Mouse (Mus musculus) intestine, embryonic 14.5 days (tissue): Measurements from ENCODE around the gene Bmp6. TPM values are rescaled to one million over a fixed set of nuclear protein-coding genes. Genes with fewer than 3 reads are reported as not detected.

Experiments
- ATAC-seq: fragments of 200-750 bp; cut with Nextera tagmentation; replicated peaks from 2 replicates; pipeline ENCODE4 v1.8.0; 2017; ENCODE audit warnings: low read depth, moderate number of reproducible peaks, moderate TSS enrichment, moderate library complexity; ENCODE audit not compliant: low FRiP score, low TSS enrichment
- DNase-seq: peaks from one replicate; pipeline ENCODE4 v3.0.0-alpha.2; 2018; ENCODE audit warnings: low spot score
- H3K27ac ChIP-seq: fragments of 300-500 bp; sonication (generic); 2 replicates; pipeline ENCODE4 v1.5.1; 2014; ENCODE audit warnings: low read depth, mild to moderate bottlenecking, control low read depth
- H3K27me3 ChIP-seq: fragments of 300-500 bp; sonication (generic); replicated peaks from 2 replicates; pipeline ENCODE4 v1.6.1; 2014; ENCODE audit warnings: low read length, control low read depth; ENCODE audit not compliant: control insufficient read depth, insufficient read depth
- H3K36me3 ChIP-seq: fragments of 300-500 bp; sonication (generic); 2 replicates; pipeline ENCODE4 v1.6.1; 2014; ENCODE audit warnings: low read length, control low read depth; ENCODE audit not compliant: control insufficient read depth, insufficient read depth
- H3K4me1 ChIP-seq: fragments of 300-500 bp; sonication (generic); replicated peaks from 2 replicates; pipeline ENCODE4 v1.6.1; 2014; ENCODE audit warnings: low read length, control low read depth, mixed read lengths; ENCODE audit not compliant: control insufficient read depth, insufficient read depth
- H3K4me2 ChIP-seq: fragments of 300-500 bp; sonication (generic); 2 replicates; pipeline ENCODE4 v1.6.1; 2014; ENCODE audit warnings: low read length
- H3K4me3 ChIP-seq: fragments of 300-500 bp; sonication (generic); 2 replicates; pipeline ENCODE4 v1.5.1; 2014; ENCODE audit warnings: low read depth, low read length, control low read depth, mixed read lengths
- H3K9ac ChIP-seq: fragments of 300-500 bp; sonication (generic); 2 replicates; pipeline ENCODE4 v1.6.1; 2014; ENCODE audit warnings: mild to moderate bottlenecking, low read length
- H3K9me3 ChIP-seq: fragments of 300-500 bp; sonication (generic); 2 replicates; pipeline ENCODE4 v1.6.1; 2016; ENCODE audit warnings: low read length, control low read depth; ENCODE audit not compliant: control insufficient read depth
- WGBS: fragments of 180-500 bp; shearing (Covaris S2); extraction: QIAGEN DNeasy Blood & Tissue Kit; methylation state at CpG from one replicate; pipeline ENCODE4 v1.1.7; 2014; 5-methylcytosine and 5-hydroxymethylcytosine counted together
- polyA plus RNA-seq: library from polyadenylated mRNA; unstranded; fragments of >200 nt; fragmentation: Nextera tagmentation; extraction: Ambion mirVana; gene quantifications from 2 replicates; pipeline ENCODE4 v1.2.1, GENCODE M21; 2014

Bmp6 gene
- polyA plus RNA-seq, 1 experiment from 2014 or later, result 1.9 TPM

DNA sequence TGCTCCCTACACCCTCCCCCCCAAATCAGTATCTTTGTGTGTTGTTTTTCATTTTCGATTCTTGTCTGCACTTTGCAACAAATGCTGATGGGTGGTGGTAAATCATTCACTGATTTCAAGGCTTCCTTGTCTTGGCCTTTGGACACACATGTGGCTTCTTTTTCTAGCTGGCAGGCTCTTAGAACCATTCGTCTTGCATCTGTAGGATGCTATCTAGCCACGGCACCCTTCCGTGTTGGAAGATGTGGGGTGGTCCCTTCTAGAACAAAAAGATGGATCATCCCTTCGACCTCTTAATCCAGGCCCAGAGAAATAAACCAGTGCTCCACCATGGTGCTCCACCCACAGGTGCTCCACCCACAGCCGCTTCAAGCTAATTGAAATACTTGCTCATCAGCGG, 19.0 kb downstream of the Bmp6 start:
- Histone ChIP-seq H3K4me2 (no peak overlapping the region), H3K4me3 (no peak overlapping the region), H3K4me1 (no peaks in the 10 kb centered on the region), H3K27ac (no peak overlapping the region), H3K27me3 (no peaks in the 10 kb centered on the region), H3K9ac (no peak overlapping the region), H3K36me3 (no peaks in the 10 kb centered on the region), H3K9me3 (no peaks in the 10 kb centered on the region)
- DNase-seq (no peak), ATAC-seq (no peak)
- WGBS, result 81% methylated on average over 7 of the region's 7 CpGs

DNA sequence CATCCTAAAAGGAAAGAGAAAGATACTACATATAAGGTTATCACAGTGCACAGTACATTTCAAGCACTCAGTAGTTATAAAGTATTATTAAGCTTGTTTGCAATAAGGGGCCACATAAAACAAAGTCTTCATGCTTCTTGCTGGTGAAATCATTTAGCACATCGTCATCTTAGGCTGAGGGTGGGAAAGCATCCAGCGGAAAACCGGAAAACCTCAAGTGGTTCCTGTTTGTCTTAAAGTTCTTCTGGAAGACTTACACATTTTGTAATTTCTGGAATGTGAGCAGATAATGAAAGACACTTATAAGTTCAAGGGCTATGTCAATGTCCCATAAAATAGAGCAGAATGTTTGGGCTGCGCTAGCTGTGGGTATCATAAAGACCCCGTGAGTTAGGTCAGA, 24.7 kb downstream of the Bmp6 start:
- DNase-seq (no peak), ATAC-seq (no peak)
- Histone ChIP-seq H3K27ac (no peak overlapping the region), H3K4me1 (0 out of 2 replicates have a peak, but pooled peaks cover 4% of the 10 kb centered on the region), H3K9ac (no peak overlapping the region), H3K4me3 (no peak overlapping the region), H3K9me3 (no peaks in the 10 kb centered on the region), H3K36me3 (no peaks in the 10 kb centered on the region), H3K4me2 (no peak overlapping the region), H3K27me3 (no peaks in the 10 kb centered on the region)
- WGBS, result 61% methylated on average over 5 of the region's 5 CpGs

DNA sequence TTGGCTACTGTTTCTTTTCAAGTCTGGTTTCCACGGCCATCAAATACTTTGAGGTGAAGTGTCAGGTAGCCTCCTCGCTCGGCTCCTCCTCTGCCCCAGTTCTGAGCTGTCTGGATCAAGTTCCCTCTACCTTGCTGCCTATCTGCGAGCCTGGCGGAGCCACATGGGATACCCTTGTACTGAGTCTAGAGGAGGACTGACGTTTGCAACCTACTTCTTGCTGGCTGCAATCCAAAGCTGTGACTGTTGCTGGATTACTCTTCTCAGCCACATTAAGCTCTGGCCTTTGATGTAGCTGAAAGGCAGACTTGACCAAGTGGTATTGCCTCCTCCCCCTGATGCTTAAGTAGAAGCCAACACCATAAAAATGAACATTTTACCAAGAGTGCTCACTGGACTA, 31.2 kb downstream of the Bmp6 start:
- no peak overlapping the region for H3K27ac ChIP-seq
- H3K4me2 ChIP-seq, result no peak overlapping the region
- no peak overlapping the region for H3K9ac ChIP-seq
- WGBS, result 62% methylated on average over 6 of the region's 6 CpGs
- no peak overlapping the region for H3K4me3 ChIP-seq
- ATAC-seq (no peak), DNase-seq (no peak)
- no peaks in the 10 kb centered on the region for H3K4me1 ChIP-seq
- no peaks in the 10 kb centered on the region for H3K27me3 ChIP-seq
- 0 out of 2 replicates have a peak, but pooled peaks cover 3% of the 10 kb centered on the region for H3K9me3 ChIP-seq
- no peaks in the 10 kb centered on the region for H3K36me3 ChIP-seq

GRCm38 (mm10) chr13:38377355-38377754, 32.4 kb downstream of the Bmp6 start:
- H3K9ac ChIP-seq, result no peak overlapping the region
- no peak for DNase-seq
- no peak overlapping the region for H3K4me2 ChIP-seq
- no peaks in the 10 kb centered on the region for H3K27me3 ChIP-seq
- no peaks in the 10 kb centered on the region for H3K4me1 ChIP-seq
- 89% methylated on average over 9 of the region's 9 CpGs for WGBS
- H3K9me3 ChIP-seq, result 0 out of 2 replicates have a peak, but pooled peaks cover 3% of the 10 kb centered on the region
- H3K36me3 ChIP-seq, result no peaks in the 10 kb centered on the region
- no peak for ATAC-seq
- no peak overlapping the region for H3K4me3 ChIP-seq
- no peak overlapping the region for H3K27ac ChIP-seq

DNA sequence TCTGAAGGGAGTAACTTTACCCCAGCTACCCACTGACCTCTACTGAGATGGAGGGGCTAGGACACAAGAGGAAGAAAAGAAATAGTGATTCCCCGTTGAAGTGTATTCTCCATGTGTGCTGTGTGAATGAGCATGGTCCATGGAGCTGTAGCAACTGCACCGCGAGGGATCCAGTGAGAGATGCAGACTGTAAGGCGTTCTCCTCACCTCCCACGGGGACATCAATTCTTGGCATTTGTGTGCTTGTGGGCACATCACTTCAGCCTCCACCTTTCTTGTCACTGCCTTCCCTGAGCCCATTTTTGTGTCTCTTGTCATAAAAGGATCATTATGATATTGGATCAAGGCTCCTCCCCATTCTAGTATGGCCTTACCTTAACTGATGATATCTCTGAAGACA, 34.9 kb downstream of the Bmp6 start:
- H3K4me2 ChIP-seq, result no peak overlapping the region
- no peak for DNase-seq
- no peaks in the 10 kb centered on the region for H3K36me3 ChIP-seq
- ATAC-seq, result no peak
- no peak overlapping the region for H3K27ac ChIP-seq
- H3K27me3 ChIP-seq, result no peaks in the 10 kb centered on the region
- WGBS, result 89% methylated on average over 5 of the region's 5 CpGs
- H3K4me3 ChIP-seq, result no peak overlapping the region
- 0 out of 2 replicates have a peak, but pooled peaks cover 3% of the 10 kb centered on the region for H3K9me3 ChIP-seq
- H3K4me1 ChIP-seq, result no peaks in the 10 kb centered on the region
- H3K9ac ChIP-seq, result no peak overlapping the region

- no peak overlapping the region for H3K27ac ChIP-seq
- H3K4me2 ChIP-seq, result no peak overlapping the region
- no peak overlapping the region for H3K4me3 ChIP-seq
- H3K9me3 ChIP-seq, result no peaks in the 10 kb centered on the region
- whole genome bisulfite sequencing, result 65% methylated on average over 3 of the region's 3 CpGs
- H3K27me3 ChIP-seq, result no peaks in the 10 kb centered on the region
- no peak overlapping the region for H3K9ac ChIP-seq
- ATAC-seq, result no peak
- H3K4me1 ChIP-seq, result no peaks in the 10 kb centered on the region
- H3K36me3 ChIP-seq, result no peaks in the 10 kb centered on the region
- DNase-seq, result no peak
These were observed 41.2 kb downstream of the Bmp6 start for GRCm38 (mm10) chr13:38386035-38386559.

DNA sequence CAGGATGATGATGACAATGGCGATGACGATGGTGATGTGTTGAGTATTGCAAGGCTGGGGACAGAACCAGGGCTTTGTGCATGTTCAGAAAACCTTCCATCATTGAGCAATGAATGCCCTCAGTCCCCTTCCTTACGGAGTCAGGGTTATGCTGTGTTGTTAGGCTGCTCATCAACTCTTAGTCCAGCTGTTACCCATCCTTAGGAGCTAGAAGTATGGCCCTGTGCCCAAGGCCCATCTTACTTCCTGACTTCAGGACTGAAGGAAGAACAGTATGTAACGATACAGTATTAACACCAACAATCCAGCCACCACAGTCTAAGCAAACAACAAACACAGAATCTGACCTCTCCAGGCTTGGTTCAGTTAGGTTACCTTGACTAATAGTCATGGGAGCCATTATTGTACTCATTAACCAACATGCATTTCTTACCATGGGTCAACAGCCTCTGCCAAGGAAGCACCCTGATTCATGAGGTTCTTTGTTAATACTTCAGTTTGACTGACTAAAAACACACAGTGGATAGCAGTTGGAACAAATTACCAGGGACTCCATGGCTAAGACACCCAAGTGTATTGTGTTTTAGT, 42.6 kb downstream of the Bmp6 start:
- ATAC-seq (no peak), DNase-seq (no peak)
- no peak overlapping the region for H3K4me2 ChIP-seq
- H3K4me3 ChIP-seq, result no peak overlapping the region
- H3K4me1 ChIP-seq, result no peaks in the 10 kb centered on the region
- no peaks in the 10 kb centered on the region for H3K36me3 ChIP-seq
- no peaks in the 10 kb centered on the region for H3K27me3 ChIP-seq
- 91% methylated on average over 4 of the region's 4 CpGs for WGBS
- no peak overlapping the region for H3K9ac ChIP-seq
- H3K9me3 ChIP-seq, result no peaks in the 10 kb centered on the region
- H3K27ac ChIP-seq, result no peak overlapping the region

- H3K4me2 ChIP-seq, result no peak overlapping the region
- H3K27me3 ChIP-seq, result no peaks in the 10 kb centered on the region
- ATAC-seq (no peak), DNase-seq (no peak)
- no peak overlapping the region for H3K9ac ChIP-seq
- H3K4me1 ChIP-seq, result no peaks in the 10 kb centered on the region
- H3K36me3 ChIP-seq, result no peaks in the 10 kb centered on the region
- H3K4me3 ChIP-seq, result no peak overlapping the region
- no peak overlapping the region for H3K27ac ChIP-seq
- no peaks in the 10 kb centered on the region for H3K9me3 ChIP-seq
- WGBS, result 67% methylated on average over 5 of the region's 5 CpGs
These were observed 48.5 kb downstream of the Bmp6 start for GRCm38 (mm10) chr13:38393444-38393843.

DNA sequence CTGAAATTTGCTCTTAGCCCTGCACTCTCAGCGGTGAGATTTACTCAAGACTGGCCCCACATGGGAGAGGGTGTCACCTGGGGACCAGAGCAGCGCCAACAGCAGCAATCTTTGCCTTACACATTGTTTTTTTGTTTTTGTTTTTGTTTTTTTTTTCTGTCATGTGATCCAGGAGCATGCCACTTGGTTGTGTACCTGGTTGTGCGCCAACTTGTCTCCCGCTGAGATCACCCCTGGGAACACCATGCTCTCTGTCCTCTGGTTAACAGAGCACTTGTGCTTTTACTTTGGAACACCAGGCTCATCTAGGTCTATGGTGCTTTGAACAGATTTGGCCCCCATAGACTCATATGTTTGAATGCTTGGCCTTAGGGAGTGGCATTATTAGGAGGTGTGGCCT, 50.1 kb downstream of the Bmp6 start:
- DNase-seq, result no peak
- H3K4me3 ChIP-seq, result no peak overlapping the region
- no peak overlapping the region for H3K4me2 ChIP-seq
- no peaks in the 10 kb centered on the region for H3K9me3 ChIP-seq
- no peak overlapping the region for H3K27ac ChIP-seq
- 95% methylated on average over 4 of the region's 4 CpGs for WGBS
- H3K36me3 ChIP-seq, result no peaks in the 10 kb centered on the region
- H3K27me3 ChIP-seq, result no peaks in the 10 kb centered on the region
- H3K4me1 ChIP-seq, result no peaks in the 10 kb centered on the region
- H3K9ac ChIP-seq, result no peak overlapping the region
- no peak for ATAC-seq
